Mouse (Mus musculus): ENCODE results near the gene Ndufa13. TPM values are rescaled to one million over a fixed set of nuclear protein-coding genes. Genes with fewer than 3 reads are reported as not detected.

Gene Ndufa13
- total RNA-seq, 2 experiments from 2014 or later: 154 to 157 TPM

GRCm38 (mm10) chr8:69884141-69884540, 18.2 kb downstream of the Ndufa13 start:
- H3K27ac ChIP-seq: no peak overlapping the region
- no peak for TF ChIP-seq CTCF (conservative IDR thresholded peaks at IDR 0.05)
- DNase-seq (ENCODE audit: low spot score in 2 of 2): no peak
- H3K4me3 ChIP-seq: no peak overlapping the region

GRCm38 (mm10) chr8:69882833-69883600, 19.3 kb downstream of the Ndufa13 start:
- TF ChIP-seq CTCF (conservative IDR thresholded peaks at IDR 0.05): no peak
- DNase-seq (ENCODE audit: low spot score in 2 of 2): no peak
- no peak overlapping the region for H3K27ac ChIP-seq
- H3K4me3 ChIP-seq: no peak overlapping the region

- Histone ChIP-seq H3K4me3 (peak overlapping the region; percentile 50), H3K27ac (no peak overlapping the region)
- no peak for TF ChIP-seq CTCF (conservative IDR thresholded peaks at IDR 0.05)
- peak in 1 of 2 experiments; percentile 46 for DNase-seq (ENCODE audit: low spot score in 2 of 2)
These were observed 20.2 kb downstream of the Ndufa13 start for GRCm38 (mm10) chr8:69882021-69882756.

GRCm38 (mm10) chr8:69881261-69881865, 21.0 kb downstream of the Ndufa13 start:
- TF ChIP-seq CTCF (conservative IDR thresholded peaks at IDR 0.05): no peak
- Histone ChIP-seq H3K27ac (no peak overlapping the region), H3K4me3 (peak overlapping the region; percentile 50)
- DNase-seq (ENCODE audit: low spot score in 2 of 2): no peak

- TF ChIP-seq CTCF (conservative IDR thresholded peaks at IDR 0.05): no peak
- no peak overlapping the region for H3K4me3 ChIP-seq
- no peak overlapping the region for H3K27ac ChIP-seq
- DNase-seq (ENCODE audit: low spot score in 2 of 2): no peak
These were observed 21.5 kb downstream of the Ndufa13 start for GRCm38 (mm10) chr8:69880841-69881240.

- Histone ChIP-seq H3K27ac (no peak overlapping the region), H3K4me3 (no peak overlapping the region)
- DNase-seq (ENCODE audit: low spot score in 2 of 2): no peak
- TF ChIP-seq CTCF (conservative IDR thresholded peaks at IDR 0.05): no peak
These were observed 22.7 kb downstream of the Ndufa13 start for GRCm38 (mm10) chr8:69879678-69880077.

- no peak for TF ChIP-seq CTCF (conservative IDR thresholded peaks at IDR 0.05)
These were observed 24.4 kb downstream of the Ndufa13 start for GRCm38 (mm10) chr8:69877992-69878391.

GRCm38 (mm10) chr8:69877396-69877795, 25.0 kb downstream of the Ndufa13 start:
- DNase-seq (ENCODE audit: low spot score in 2 of 2): no peak
- Histone ChIP-seq H3K27ac (no peak overlapping the region), H3K4me3 (no peak overlapping the region)
- TF ChIP-seq CTCF (conservative IDR thresholded peaks at IDR 0.05): no peak

More at GRCm38 (mm10) chr8:69877992-69878391, 24.4 kb downstream of the Ndufa13 start:
- Histone ChIP-seq H3K27ac (no peak overlapping the region), H3K4me3 (no peak overlapping the region)
- DNase-seq (ENCODE audit: low spot score in 2 of 2): no peak

GRCm38 (mm10) chr8:69876967-69877366, 25.4 kb downstream of the Ndufa13 start:
- no peak for TF ChIP-seq CTCF (conservative IDR thresholded peaks at IDR 0.05)
- no peak overlapping the region for H3K4me3 ChIP-seq
- no peak overlapping the region for H3K27ac ChIP-seq
- no peak for DNase-seq (ENCODE audit: low spot score in 2 of 2)

- Histone ChIP-seq H3K27ac (no peak overlapping the region), H3K4me3 (no peak overlapping the region)
- TF ChIP-seq CTCF (conservative IDR thresholded peaks at IDR 0.05): no peak
- no peak for DNase-seq (ENCODE audit: low spot score in 2 of 2)
These were observed 26.3 kb downstream of the Ndufa13 start for GRCm38 (mm10) chr8:69876097-69876496.

- no peak overlapping the region for H3K4me3 ChIP-seq
- no peak for DNase-seq (ENCODE audit: low spot score in 2 of 2)
- H3K27ac ChIP-seq: no peak overlapping the region
- TF ChIP-seq CTCF (conservative IDR thresholded peaks at IDR 0.05): no peak
These were observed 27.7 kb downstream of the Ndufa13 start for GRCm38 (mm10) chr8:69874654-69875053.

- peak; percentile 55 to 70 for DNase-seq (ENCODE audit: low spot score in 2 of 2)
- TF ChIP-seq CTCF (conservative IDR thresholded peaks at IDR 0.05): peak; percentile 95
- Histone ChIP-seq H3K27ac (no peak overlapping the region), H3K4me3 (no peak overlapping the region)
These were observed 28.2 kb downstream of the Ndufa13 start for GRCm38 (mm10) chr8:69874155-69874554.

GRCm38 (mm10) chr8:69870907-69871306, 31.5 kb downstream of the Ndufa13 start:
- no peak for TF ChIP-seq CTCF (conservative IDR thresholded peaks at IDR 0.05)
- no peak overlapping the region for H3K4me3 ChIP-seq
- DNase-seq (ENCODE audit: low spot score in 2 of 2): no peak
- H3K27ac ChIP-seq: no peak overlapping the region

Measured in layer of hippocampus, adult 2 months (tissue).